Mouse (Mus musculus) lung, adult 18-20 months (tissue): ENCODE measurements at regions not wholly inside any gene's neighbourhood (a gene's known extent, or its start where the extent isn't known, plus 50 kb on each side); places are given as distances from the start of the nearest gene placed in this dataset.

ENCODE experiments used
- DNase-seq, 2 experiments: peaks; one replicate each; pipeline ENCODE4 v3.0.0; 2022; ENCODE audit warnings: mixed read lengths in 2 of 2

GRCm38 (mm10) chr14:103764047-103764446, 80.2 kb downstream of the Ednrb start:
- no peak for DNase-seq

- no peak for DNase-seq
Measured at GRCm38 (mm10) chr14:103763216-103764031, 80.8 kb downstream of the Ednrb start.

GRCm38 (mm10) chr14:103759443-103759842, 84.8 kb downstream of the Ednrb start:
- peak in 1 of 2 experiments; percentile 18 for DNase-seq
